Mouse (Mus musculus): ENCODE measurements around the gene Recql5. TPM values are rescaled to one million over a fixed set of nuclear protein-coding genes. Genes with fewer than 3 reads are reported as not detected.

The Recql5 gene
- polyA plus RNA-seq, 1 experiment from 2014 or later = 11.1 TPM

- 96% methylated on average over 1 of the region's 1 CpGs for WGBS
- no peak for TF ChIP-seq CTCF (IDR thresholded peaks at IDR 0.05; ENCODE audit: low read depth)
Observed at GRCm38 (mm10) chr11:115921986-115922385, 11.3 kb downstream of the Recql5 start.

GRCm38 (mm10) chr11:115920110-115920818, 13.0 kb downstream of the Recql5 start:
- WGBS = 39% methylated on average over 6 of the region's 6 CpGs
- no peak overlapping the region for H3K9ac ChIP-seq (ENCODE audit: low read depth, low read length)
- no peak overlapping the region for H3K4me3 ChIP-seq (replicated peaks; ENCODE audit: low read depth, low read length)
- TF ChIP-seq CTCF (IDR thresholded peaks at IDR 0.05; ENCODE audit: low read depth) = peak; percentile 80
- H3K27me3 ChIP-seq (ENCODE audit: insufficient read depth, low read length) = no peaks in the 10 kb centered on the region
- H3K27ac ChIP-seq = no peak overlapping the region
- ATAC-seq (replicated peaks; ENCODE audit: low FRiP score, low read depth) (no peak), DNase-seq (ENCODE audit: low spot score) (peak; percentile 70)
- H3K4me1 ChIP-seq (replicated peaks; ENCODE audit: insufficient read depth, low read length) = no peaks in the 10 kb centered on the region
- no peak overlapping the region for H3K4me2 ChIP-seq (ENCODE audit: low read length)
- H3K9me3 ChIP-seq (replicated peaks; ENCODE audit: low read length) = no peaks in the 10 kb centered on the region
- peaks cover 17% of the 10 kb centered on the region; the same call in 1 of the 2 replicates for H3K36me3 ChIP-seq (ENCODE audit: insufficient read depth, low read length)

More at GRCm38 (mm10) chr11:115921986-115922385, 11.3 kb downstream of the Recql5 start:
- no peak overlapping the region for H3K4me2 ChIP-seq (ENCODE audit: low read length)
- no peaks in the 10 kb centered on the region for H3K27me3 ChIP-seq (ENCODE audit: insufficient read depth, low read length)
- no peak overlapping the region for H3K27ac ChIP-seq
- no peak overlapping the region for H3K9ac ChIP-seq (ENCODE audit: low read depth, low read length)
- H3K9me3 ChIP-seq (replicated peaks; ENCODE audit: low read length) = no peaks in the 10 kb centered on the region
- H3K4me1 ChIP-seq (replicated peaks; ENCODE audit: insufficient read depth, low read length) = no peaks in the 10 kb centered on the region
- peaks cover 2% of the 10 kb centered on the region; the same call in 1 of the 2 replicates for H3K36me3 ChIP-seq (ENCODE audit: insufficient read depth, low read length)
- H3K4me3 ChIP-seq (replicated peaks; ENCODE audit: low read depth, low read length) = no peak overlapping the region
- no peak for ATAC-seq (replicated peaks; ENCODE audit: low FRiP score, low read depth)
- no peak for DNase-seq (ENCODE audit: low spot score)

GRCm38 (mm10) chr11:115919073-115919472, 14.2 kb downstream of the Recql5 start:
- H3K4me2 ChIP-seq (ENCODE audit: low read length) = no peak overlapping the region
- ATAC-seq (replicated peaks; ENCODE audit: low FRiP score, low read depth) = no peak
- H3K9ac ChIP-seq (ENCODE audit: low read depth, low read length) = no peak overlapping the region
- TF ChIP-seq CTCF (IDR thresholded peaks at IDR 0.05; ENCODE audit: low read depth) = no peak
- no peaks in the 10 kb centered on the region for H3K9me3 ChIP-seq (replicated peaks; ENCODE audit: low read length)
- no peak for DNase-seq (ENCODE audit: low spot score)
- peaks cover 19% of the 10 kb centered on the region; the same call in 1 of the 2 replicates for H3K36me3 ChIP-seq (ENCODE audit: insufficient read depth, low read length)
- H3K27ac ChIP-seq = no peak overlapping the region
- H3K27me3 ChIP-seq (ENCODE audit: insufficient read depth, low read length) = no peaks in the 10 kb centered on the region
- no peak overlapping the region for H3K4me3 ChIP-seq (replicated peaks; ENCODE audit: low read depth, low read length)
- H3K4me1 ChIP-seq (replicated peaks; ENCODE audit: insufficient read depth, low read length) = no peaks in the 10 kb centered on the region
- WGBS = 91% methylated on average over 5 of the region's 5 CpGs

GRCm38 (mm10) chr11:115918637-115919036, 14.6 kb downstream of the Recql5 start:
- no peak overlapping the region for H3K4me2 ChIP-seq (ENCODE audit: low read length)
- no peak overlapping the region for H3K27ac ChIP-seq
- H3K9me3 ChIP-seq (replicated peaks; ENCODE audit: low read length) = no peaks in the 10 kb centered on the region
- no peak overlapping the region for H3K9ac ChIP-seq (ENCODE audit: low read depth, low read length)
- 84% methylated on average over 5 of the region's 5 CpGs for WGBS
- no peak overlapping the region for H3K4me3 ChIP-seq (replicated peaks; ENCODE audit: low read depth, low read length)
- no peak for ATAC-seq (replicated peaks; ENCODE audit: low FRiP score, low read depth)
- no peak for DNase-seq (ENCODE audit: low spot score)
- H3K36me3 ChIP-seq (ENCODE audit: insufficient read depth, low read length) = peaks cover 19% of the 10 kb centered on the region; the same call in 1 of the 2 replicates
- no peaks in the 10 kb centered on the region for H3K27me3 ChIP-seq (ENCODE audit: insufficient read depth, low read length)
- no peak for TF ChIP-seq CTCF (IDR thresholded peaks at IDR 0.05; ENCODE audit: low read depth)
- H3K4me1 ChIP-seq (replicated peaks; ENCODE audit: insufficient read depth, low read length) = no peaks in the 10 kb centered on the region

GRCm38 (mm10) chr11:115916579-115916978, 16.7 kb downstream of the Recql5 start:
- 92% methylated on average over 4 of the region's 4 CpGs for WGBS
- Histone ChIP-seq H3K27ac (no peak overlapping the region), H3K4me1 (replicated peaks; ENCODE audit: insufficient read depth, low read length) (no peaks in the 10 kb centered on the region), H3K9ac (ENCODE audit: low read depth, low read length) (no peak overlapping the region), H3K27me3 (ENCODE audit: insufficient read depth, low read length) (no peaks in the 10 kb centered on the region), H3K36me3 (ENCODE audit: insufficient read depth, low read length) (peaks cover 19% of the 10 kb centered on the region; the same call in 1 of the 2 replicates), H3K4me2 (ENCODE audit: low read length) (no peak overlapping the region), H3K9me3 (replicated peaks; ENCODE audit: low read length) (no peaks in the 10 kb centered on the region), H3K4me3 (replicated peaks; ENCODE audit: low read depth, low read length) (no peak overlapping the region)
- TF ChIP-seq CTCF (IDR thresholded peaks at IDR 0.05; ENCODE audit: low read depth) = no peak
- ATAC-seq (replicated peaks; ENCODE audit: low FRiP score, low read depth) = no peak
- DNase-seq (ENCODE audit: low spot score) = no peak

GRCm38 (mm10) chr11:115911632-115912376, 21.5 kb downstream of the Recql5 start, which contains the start of gene Smim6:
TSS of gene Smim6 (plus strand) at chr11:115912017.
- H3K4me3 ChIP-seq (replicated peaks; ENCODE audit: low read depth, low read length) = no peak within 1 kb of the TSS
- H3K4me2 ChIP-seq (ENCODE audit: low read length) = no peak within 1 kb of the TSS; the same call in 1 of the 2 replicates
- no peak for DNase-seq (ENCODE audit: low spot score)
- 57% methylated on average over 11 of the region's 11 CpGs for WGBS
- peak within 1 kb of the TSS; percentile 85 for H3K27ac ChIP-seq
- H3K4me1 ChIP-seq (replicated peaks; ENCODE audit: insufficient read depth, low read length) = peaks cover 5% of the 10 kb centered on the region; the same call in 1 of the 2 replicates
- H3K9ac ChIP-seq (ENCODE audit: low read depth, low read length) = no peak within 1 kb of the TSS; the same call in 1 of the 2 replicates
- no peaks in the 10 kb centered on the region for H3K9me3 ChIP-seq (replicated peaks; ENCODE audit: low read length)
- peaks cover 17% of the 10 kb centered on the region; the same call in 1 of the 2 replicates for H3K36me3 ChIP-seq (ENCODE audit: insufficient read depth, low read length)
- TF ChIP-seq CTCF (IDR thresholded peaks at IDR 0.05; ENCODE audit: low read depth) = no peak
- H3K27me3 ChIP-seq (ENCODE audit: insufficient read depth, low read length) = no peaks in the 10 kb centered on the region
- peak; percentile 82; the same call in 1 of the 2 replicates for ATAC-seq (replicated peaks; ENCODE audit: low FRiP score, low read depth)

Data from kidney, postnatal 0 days (tissue).